Mouse (Mus musculus) ovary, postnatal 36 days (tissue): ENCODE data around the gene Epp13.
A peak's percentile ranks its signal among the peaks of the same experiment; 100 is the strongest.
"Not testable (repeated sequence)": the region's sequence is repeated elsewhere in the genome, so short reads cannot be mapped to it uniquely, and the experiment has no call there.

Experiments
- DNase-seq: peaks from one replicate; pipeline ENCODE4 v3.0.0; 2022; ENCODE audit warnings: low spot score, mixed read lengths

Gene Epp13

DNA sequence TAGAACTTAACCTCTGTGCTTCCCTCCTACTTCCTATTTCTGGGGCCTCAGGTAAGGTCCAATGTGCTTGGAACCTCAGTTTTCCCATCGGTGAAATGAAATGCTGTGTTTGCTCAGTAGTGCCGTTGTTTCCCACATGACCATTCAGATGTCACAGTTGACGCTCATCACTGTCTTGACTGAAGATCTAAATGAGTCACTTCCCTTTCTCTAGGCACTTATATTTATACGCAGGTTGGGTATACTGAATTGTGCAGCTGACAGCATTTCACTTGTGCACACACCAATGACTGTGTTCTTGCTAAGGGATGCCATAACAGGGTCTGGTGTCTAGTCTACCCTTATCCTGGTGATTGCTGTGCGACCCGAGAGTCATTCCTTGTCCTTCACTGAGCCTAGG, 32.9 kb downstream of the Epp13 start:
- no peak for DNase-seq

- DNase-seq = peak; percentile 99
Measured at GRCm38 (mm10) chr7:6285842-6286705, 33.6 kb downstream of the Epp13 start, which contains the start of gene Zfp667. Gene Zfp667 (plus strand): TSS chr7:6286579.

DNA sequence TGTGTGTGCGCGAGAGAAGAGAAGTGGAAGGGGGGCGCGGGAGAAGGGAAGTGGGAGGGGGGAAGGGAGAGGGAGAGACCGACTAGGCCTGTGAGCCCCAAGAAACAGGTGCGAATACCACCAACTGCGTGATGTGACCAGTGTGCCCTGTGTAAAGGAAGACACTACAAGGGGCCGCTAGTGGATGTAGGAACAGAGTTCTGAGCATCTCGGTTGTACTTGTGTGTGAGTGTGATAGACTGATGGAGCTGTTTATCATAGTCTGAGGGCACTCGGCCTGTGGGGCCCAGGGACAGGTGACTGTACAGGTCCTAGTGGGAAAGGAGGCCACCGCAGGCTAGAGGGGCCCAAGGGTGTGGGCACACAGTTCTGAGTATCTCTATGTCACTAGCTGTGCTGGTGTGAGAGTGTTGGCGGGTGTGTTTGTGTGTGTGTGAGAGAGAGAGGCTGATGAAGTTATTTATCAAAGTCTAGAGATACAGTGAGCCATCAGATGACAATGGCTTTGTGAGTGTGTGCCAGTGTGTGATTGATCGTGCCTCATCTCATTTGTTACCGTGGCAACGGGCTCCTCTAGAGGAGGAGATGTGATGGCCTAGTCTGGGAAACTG, 34.5 kb downstream of the Epp13 start:
- DNase-seq = peak; percentile 6

DNA sequence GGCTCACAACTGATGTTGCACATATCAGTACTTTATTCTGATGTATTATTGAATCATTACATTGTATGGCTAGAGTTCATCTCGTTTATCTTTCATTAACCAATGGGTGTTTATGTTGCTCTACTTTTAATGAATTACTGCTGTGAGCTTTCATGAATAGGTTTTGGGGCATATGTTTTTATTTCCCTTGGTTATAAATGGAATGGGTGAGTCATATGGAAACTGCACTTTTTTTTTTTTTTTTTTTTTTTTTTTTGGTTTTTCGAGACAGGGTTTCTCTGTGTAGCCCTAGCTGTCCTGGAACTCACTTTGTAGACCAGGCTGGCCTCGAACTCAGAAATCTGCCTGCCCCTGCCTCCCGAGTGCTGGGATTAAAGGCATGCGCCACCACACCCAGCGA, 38.6 kb downstream of the Epp13 start:
- not testable (repeated sequence) for DNase-seq

DNA sequence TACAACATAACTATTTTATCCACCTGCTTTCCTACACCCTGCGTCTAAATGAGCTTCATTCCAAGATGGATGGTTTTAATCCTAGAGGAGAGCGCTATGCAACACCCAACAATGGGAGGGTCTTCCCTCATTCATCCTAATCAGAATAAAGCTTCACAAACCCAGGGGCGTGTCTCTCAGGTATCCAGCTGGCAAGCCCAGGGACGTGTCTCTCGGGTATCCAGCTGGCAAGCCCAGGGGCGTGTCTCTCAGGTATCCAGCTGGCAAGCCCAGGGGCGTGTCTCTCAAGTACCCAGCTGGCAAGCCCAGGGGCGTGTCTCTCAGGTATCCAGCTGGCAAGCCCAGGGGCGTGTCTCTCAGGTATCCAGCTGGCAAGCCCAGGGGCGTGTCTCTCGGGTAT, 48.3 kb downstream of the Epp13 start:
- not testable (repeated sequence) for DNase-seq

DNA sequence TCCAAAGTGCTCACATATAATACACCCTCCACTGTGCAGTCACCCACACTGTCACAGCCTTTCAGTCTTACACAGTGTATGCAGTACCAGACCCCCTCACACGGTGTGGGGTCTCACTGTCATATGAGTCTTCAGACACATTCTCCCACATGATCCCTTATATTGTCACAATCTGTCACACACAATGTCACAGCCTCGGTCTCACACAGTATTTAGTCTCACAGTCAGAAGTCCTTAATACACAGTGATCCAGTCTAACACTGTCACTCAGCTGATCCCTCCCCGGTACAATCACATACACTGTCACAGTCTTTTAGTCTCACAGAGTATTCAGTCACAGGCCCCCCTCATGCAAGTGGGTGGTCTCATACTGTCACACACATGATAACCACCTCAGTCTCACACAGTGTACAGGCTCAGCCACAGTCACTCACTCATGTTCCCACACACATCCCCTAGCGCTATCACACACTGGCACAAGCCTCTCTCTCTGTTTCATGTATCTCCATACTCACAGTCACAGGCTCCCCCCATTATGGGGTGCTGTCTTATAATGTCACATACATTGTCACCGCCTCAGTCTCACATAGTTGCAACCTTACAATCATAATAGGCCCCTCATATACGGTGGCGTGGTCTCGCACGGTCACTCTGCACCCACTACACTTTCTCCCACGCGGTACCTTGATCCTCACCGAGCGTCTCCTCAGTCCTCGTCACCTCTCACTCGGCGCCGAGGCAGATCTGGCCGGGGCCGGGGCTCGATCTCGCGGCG, 78.1 kb downstream of the Epp13 start:
- DNase-seq = no peak

GRCm38 (mm10) chr7:6331233-6331956, 78.9 kb downstream of the Epp13 start, which contains the start of gene Zfp583:
Gene Zfp583 (minus strand): TSS chr7:6331285.
- peak; percentile 81 for DNase-seq
